Mouse (Mus musculus) MEL (cell line): ENCODE measurements around the gene Gm3336. TPM values are rescaled to one million over a fixed set of nuclear protein-coding genes. Genes with fewer than 3 reads are reported as not detected.

Experiments
- polyA plus RNA-seq, 2 experiments: library from polyadenylated mRNA; stranded (reverse) in 1 of 2; unstranded in 1 of 2; fragments of >175 nt in 1 of 2; fragments of >200 nt in 1 of 2; gene quantifications; 2 replicates each; pipeline versions ENCODE4 v1.2.1 to v1.2.4; 2012; ENCODE audit warnings: low replicate concordance in 2 of 2, low read depth in 1 of 2; ENCODE audit not compliant: insufficient read length in 2 of 2, insufficient read depth in 1 of 2, missing spikeins in 1 of 2
- total RNA-seq: library from RNA; depleted of rRNA; stranded (reverse); fragments of 300-350 nt; gene quantifications from 2 replicates; pipeline ENCODE4 v1.2.3, GENCODE M21; 2012; rRNA removed

Gm3336 gene
- total and polyA plus RNA-seq, 3 experiments = 0.19 to 0.72 TPM; not detected in 1

Other genes with a start within 250 kb of the Gm3336 start
- gene Klhl26, start 241.6 kb upstream of the Gm3336 start, total RNA-seq = 7.6 and 8.0 TPM in 2 replicates
- gene Klhl26, start 241.6 kb upstream of the Gm3336 start, polyA plus RNA-seq = 10 to 100 TPM in 1 of 2 experiments, not detected in 1; 11.4 TPM
- not detected in 2 replicates for gene Tmem59l, start 231.2 kb upstream of the Gm3336 start, total RNA-seq
- gene Tmem59l, start 231.2 kb upstream of the Gm3336 start, polyA plus RNA-seq = not detected
- gene Crlf1, start 225.4 kb upstream of the Gm3336 start, total RNA-seq = 3.8 and 6.6 TPM in 2 replicates
- 10 to 100 TPM in 1 of 2 experiments, not detected in 1; 26.6 TPM for gene Crlf1, start 225.4 kb upstream of the Gm3336 start, polyA plus RNA-seq
- 200 and 204 TPM in 2 replicates for gene Rex1bd, start 211.8 kb upstream of the Gm3336 start, total RNA-seq
- 100 to 1,000 TPM in 1 of 2 experiments, not detected in 1; 145 TPM for gene Rex1bd, start 211.8 kb upstream of the Gm3336 start, polyA plus RNA-seq
- gene Uba52, start 207.7 kb upstream of the Gm3336 start, total RNA-seq = 3,582 and 3,633 TPM in 2 replicates
- 1,000 to 10,000 TPM in 1 of 2 experiments, not detected in 1; 2,814 TPM for gene Uba52, start 207.7 kb upstream of the Gm3336 start, polyA plus RNA-seq
- gene Fkbp8, start 190.8 kb upstream of the Gm3336 start, total RNA-seq = 212 and 215 TPM in 2 replicates
- 100 to 1,000 TPM in 1 of 2 experiments, not detected in 1; 349 TPM for gene Fkbp8, start 190.8 kb upstream of the Gm3336 start, polyA plus RNA-seq
- gene Kxd1, start 190.6 kb upstream of the Gm3336 start, total RNA-seq = 49.1 and 54.4 TPM in 2 replicates
- gene Kxd1, start 190.6 kb upstream of the Gm3336 start, polyA plus RNA-seq = 10 to 100 TPM in 1 of 2 experiments, not detected in 1; 77.4 TPM
- gene Ell, start 179.1 kb upstream of the Gm3336 start, total RNA-seq = 10.8 and 12.4 TPM in 2 replicates
- gene Ell, start 179.1 kb upstream of the Gm3336 start, polyA plus RNA-seq = 10 to 100 TPM in 1 of 2 experiments, not detected in 1; 25.9 TPM
- gene Isyna1, start 124.2 kb upstream of the Gm3336 start, total RNA-seq = 84.1 and 90.9 TPM in 2 replicates
- gene Isyna1, start 124.2 kb upstream of the Gm3336 start, polyA plus RNA-seq = 100 to 1,000 TPM in 1 of 2 experiments, not detected in 1; 189 TPM
- gene Ssbp4, start 109.7 kb upstream of the Gm3336 start, total RNA-seq = 80.2 and 84.9 TPM in 2 replicates
- gene Ssbp4, start 109.7 kb upstream of the Gm3336 start, polyA plus RNA-seq = 100 to 1,000 TPM in 1 of 2 experiments, not detected in 1; 212 TPM
- gene Lrrc25, start 102.4 kb upstream of the Gm3336 start, total RNA-seq = 0.20 and 0.39 TPM in 2 replicates
- 1 to 10 TPM in 1 of 2 experiments, not detected in 1; 1.1 TPM for gene Lrrc25, start 102.4 kb upstream of the Gm3336 start, polyA plus RNA-seq
- gene Gdf15, start 86.1 kb upstream of the Gm3336 start, total RNA-seq = 0.15 and 1.8 TPM in 2 replicates
- under 1 TPM in 1 of 2 experiments, not detected in 1; 0.63 TPM for gene Gdf15, start 86.1 kb upstream of the Gm3336 start, polyA plus RNA-seq
- gene Pgpep1, start 58.2 kb upstream of the Gm3336 start, total RNA-seq = 12.6 and 13.7 TPM in 2 replicates
- gene Pgpep1, start 58.2 kb upstream of the Gm3336 start, polyA plus RNA-seq = 10 to 100 TPM in 1 of 2 experiments, not detected in 1; 19.5 TPM
- gene Lsm4, start 45.3 kb upstream of the Gm3336 start, total RNA-seq = 152 and 172 TPM in 2 replicates
- 1,000 to 10,000 TPM in 1 of 2 experiments, 100 to 1,000 TPM in 1; 514 to 2,024 TPM for gene Lsm4, start 45.3 kb upstream of the Gm3336 start, polyA plus RNA-seq
- gene Jund, start 19.6 kb upstream of the Gm3336 start, total RNA-seq = 11.1 and 16.5 TPM in 2 replicates
- 10 to 100 TPM in 1 of 2 experiments, not detected in 1; 18.8 TPM for gene Jund, start 19.6 kb upstream of the Gm3336 start, polyA plus RNA-seq
- 0.03 TPM in 1 of 2 replicates, not detected in the other for gene Iqcn, start 15.1 kb upstream of the Gm3336 start, total RNA-seq
- gene Iqcn, start 15.1 kb upstream of the Gm3336 start, polyA plus RNA-seq = not detected
- 0.65 and 0.75 TPM in 2 replicates for gene Pde4c, start 5.2 kb downstream of the Gm3336 start, total RNA-seq
- 1 to 10 TPM in 1 of 2 experiments, not detected in 1; 3.0 TPM for gene Pde4c, start 5.2 kb downstream of the Gm3336 start, polyA plus RNA-seq
- 1.8 TPM in 2 replicates for gene Rab3a, start 36.1 kb downstream of the Gm3336 start, total RNA-seq
- gene Rab3a, start 36.1 kb downstream of the Gm3336 start, polyA plus RNA-seq = 1 to 10 TPM in 1 of 2 experiments, not detected in 1; 5.6 TPM
- gene Mpv17l2, start 42.4 kb downstream of the Gm3336 start, total RNA-seq = 41.9 and 52.8 TPM in 2 replicates
- 100 to 1,000 TPM in 1 of 2 experiments, not detected in 1; 102 TPM for gene Mpv17l2, start 42.4 kb downstream of the Gm3336 start, polyA plus RNA-seq
- 23.7 and 25.4 TPM in 2 replicates for gene Pik3r2, start 58.2 kb downstream of the Gm3336 start, total RNA-seq
- 10 to 100 TPM in 1 of 2 experiments, not detected in 1; 37.8 TPM for gene Pik3r2, start 58.2 kb downstream of the Gm3336 start, polyA plus RNA-seq
- gene Mast3, start 86.5 kb downstream of the Gm3336 start, total RNA-seq = 10.4 and 13.5 TPM in 2 replicates
- gene Mast3, start 86.5 kb downstream of the Gm3336 start, polyA plus RNA-seq = 10 to 100 TPM in 1 of 2 experiments, not detected in 1; 54.7 TPM
- 1.2 and 1.4 TPM in 2 replicates for gene Il12rb1, start 89.9 kb downstream of the Gm3336 start, total RNA-seq
- gene Il12rb1, start 89.9 kb downstream of the Gm3336 start, polyA plus RNA-seq = 1 to 10 TPM in 1 of 2 experiments, not detected in 1; 2.2 TPM
- gene Arrdc2, start 121.2 kb downstream of the Gm3336 start, total RNA-seq = 10.0 and 13.1 TPM in 2 replicates
- 10 to 100 TPM in 1 of 2 experiments, not detected in 1; 22.5 TPM for gene Arrdc2, start 121.2 kb downstream of the Gm3336 start, polyA plus RNA-seq
- 7.3 and 8.9 TPM in 2 replicates for gene Kcnn1, start 144.7 kb downstream of the Gm3336 start, total RNA-seq
- gene Kcnn1, start 144.7 kb downstream of the Gm3336 start, polyA plus RNA-seq = 10 to 100 TPM in 1 of 2 experiments, not detected in 1; 10.7 TPM
- gene Ccdc124, start 155.4 kb downstream of the Gm3336 start, total RNA-seq = 47.5 and 47.6 TPM in 2 replicates
- gene Ccdc124, start 155.4 kb downstream of the Gm3336 start, polyA plus RNA-seq = 10 to 100 TPM in 1 of 2 experiments, not detected in 1; 87.1 TPM
- 0.12 and 0.13 TPM in 2 replicates for gene Slc5a5, start 174.2 kb downstream of the Gm3336 start, total RNA-seq
- gene Slc5a5, start 174.2 kb downstream of the Gm3336 start, polyA plus RNA-seq = under 1 TPM in 1 of 2 experiments, not detected in 1; 0.36 TPM
- 4,999 and 5,671 TPM in 2 replicates for gene Rpl18a, start 178.9 kb downstream of the Gm3336 start, total RNA-seq
- gene Rpl18a, start 178.9 kb downstream of the Gm3336 start, polyA plus RNA-seq = 1,000 to 10,000 TPM in 1 of 2 experiments, not detected in 1; 5,399 TPM
- 41.0 and 53.3 TPM in 2 replicates for gene Map1s, start 187.4 kb downstream of the Gm3336 start, total RNA-seq
- gene Map1s, start 187.4 kb downstream of the Gm3336 start, polyA plus RNA-seq = 10 to 100 TPM in 1 of 2 experiments, not detected in 1; 51.0 TPM